8 mouse cellular contexts compared by ENCODE assay signal in the genomic region with DNA sequence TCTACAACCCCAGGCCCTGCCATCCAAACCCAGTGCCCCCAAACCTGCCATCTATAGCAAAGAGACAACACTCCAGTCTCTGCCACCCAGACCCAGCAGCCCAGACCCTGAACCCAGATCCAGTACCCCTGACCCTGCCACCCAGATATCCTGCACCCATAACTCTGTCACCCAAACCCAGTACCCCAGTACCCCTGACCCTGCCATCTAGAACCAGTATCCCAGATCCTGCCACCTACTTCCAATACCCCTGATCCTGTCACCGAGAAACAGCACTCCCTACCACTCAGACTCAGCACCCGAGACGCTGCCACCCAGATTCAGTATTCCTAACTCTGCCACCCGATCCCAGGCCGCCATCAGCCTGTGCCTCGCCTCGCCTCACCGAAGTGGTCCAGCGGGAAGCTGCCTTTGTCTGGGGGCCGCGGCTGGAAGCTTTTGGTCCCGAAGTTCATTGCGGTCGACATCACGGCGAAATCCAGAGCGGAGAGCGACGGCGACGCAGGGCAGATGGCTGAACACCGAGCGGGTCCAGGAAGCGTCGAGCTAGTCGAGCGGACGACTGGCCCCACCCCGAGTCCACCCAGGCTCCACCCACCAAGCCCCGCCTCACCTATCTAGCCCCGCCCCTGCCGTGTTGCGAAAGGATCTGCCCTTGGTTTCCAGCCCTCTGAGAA. TPM values are rescaled to one million over a fixed set of nuclear protein-coding genes. Genes with fewer than 3 reads are reported as not detected.
DNase-seq lines count a peak whose midpoint lies in the region; ATAC-seq lines count a peak whose summit lies in the region.

No protein-coding gene starts in this region.

- peak overlapping the region; percentile 56 for H3K4me3 ChIP-seq in hindbrain, embryonic 15.5 days
- H3K4me3 ChIP-seq in macrophage (ENCODE audit: inconsistent target): peak overlapping the region; percentile 97

- H3K27me3 ChIP-seq in hindbrain, embryonic 15.5 days: no peaks in the 10 kb centered on the region

- no peaks in the 10 kb centered on the region for H3K9me3 ChIP-seq in hindbrain, embryonic 15.5 days

- peaks cover 19% of the 10 kb centered on the region for H3K4me1 ChIP-seq in hindbrain, embryonic 15.5 days (replicated peaks)

- H3K27ac ChIP-seq in hindbrain, embryonic 15.5 days (replicated peaks): peak overlapping the region; percentile 68
- H3K27ac ChIP-seq in macrophage: peak overlapping the region; percentile 64

- peak; percentile 93 for DNase-seq in R1 (ENCODE audit: low read depth, low spot score)
- DNase-seq in cerebellum, postnatal 25 days: peak; percentile 91 to 96
- DNase-seq in frontal cortex, postnatal 25 days (ENCODE audit: low spot score in 2 of 2): peak; percentile 81 to 83
- DNase-seq in left cerebral cortex, adult 11 months (ENCODE audit: low spot score): peak; percentile 88
- DNase-seq in right cerebral cortex, adult 18-20 months: peak; percentile 93
- peak; percentile 88 for DNase-seq in urinary bladder, postnatal 10 days (ENCODE audit: low spot score)

- peak overlapping the region; percentile 94 for H3K4me2 ChIP-seq in hindbrain, embryonic 15.5 days

- peaks cover 25% of the 10 kb centered on the region for H3K36me3 ChIP-seq in hindbrain, embryonic 15.5 days
- H3K36me3 ChIP-seq in macrophage (ENCODE audit: inconsistent target): peaks cover 22% of the 10 kb centered on the region; the same call in 1 of the 2 replicates

- peaks cover 25% of the 10 kb centered on the region for H3K79me2 ChIP-seq in macrophage (ENCODE audit: inconsistent target)

- H3K9ac ChIP-seq in hindbrain, embryonic 15.5 days: peak overlapping the region; percentile 75

- WGBS in hindbrain, embryonic 15.5 days: 0% methylated on average over 33 of the region's 33 CpGs
- 1% methylated on average over 33 of the region's 33 CpGs for WGBS in macrophage (ENCODE audit: missing documents)

- ATAC-seq in hindbrain, embryonic 15.5 days (ENCODE audit: low FRiP score, low read depth): peak; percentile 90

RNA-seq across cellular contexts. Expression of a gene that starts 6.4 kb away (rescaled TPM):
- 91.9 and 98.8 TPM in 2 replicates for polyA plus RNA-seq in hindbrain, embryonic 15.5 days (2015; fragmentation: Nextera tagmentation; extraction: Ambion mirVana)
- total RNA-seq in macrophage (2018; cell fraction: chromatin; rRNA removed): 10 to 100 TPM in 20 of 26 experiments, 1 to 10 TPM in 6; 5.3 to 32.5 (median 15.9) TPM
- 10 to 100 TPM; 11.3 to 25.9 (median 21.4) TPM for total RNA-seq in macrophage (2018; cell fraction: cytosol; rRNA removed)
- 10 to 100 TPM in 16 of 26 experiments, 1 to 10 TPM in 10; 4.4 to 19.3 (median 11.4) TPM for total RNA-seq in macrophage (2018; cell fraction: nucleus; rRNA removed)
- polyA plus RNA-seq in macrophage (2018): 15.7 to 21.8 TPM (median 18.8 TPM) in 3 replicates

RNA-seq across cellular contexts. Expression of a gene that starts 7.6 kb away (rescaled TPM):
- polyA plus RNA-seq in hindbrain, embryonic 15.5 days (2015; fragmentation: Nextera tagmentation; extraction: Ambion mirVana): not detected in 2 replicates
- not detected for total RNA-seq in macrophage (2018; cell fraction: chromatin; rRNA removed)
- not detected for total RNA-seq in macrophage (2018; cell fraction: cytosol; rRNA removed)
- total RNA-seq in macrophage (2018; cell fraction: nucleus; rRNA removed): not detected
- not detected in 3 replicates for polyA plus RNA-seq in macrophage (2018)

RNA-seq across cellular contexts. Expression of a gene that starts 19.4 kb away (rescaled TPM):
- 124 and 132 TPM in 2 replicates for polyA plus RNA-seq in hindbrain, embryonic 15.5 days (2015; fragmentation: Nextera tagmentation; extraction: Ambion mirVana)
- total RNA-seq in macrophage (2018; cell fraction: chromatin; rRNA removed): 100 to 1,000 TPM in 8 of 26 experiments, 10 to 100 TPM in 18; 22.4 to 143 (median 79.4) TPM
- total RNA-seq in macrophage (2018; cell fraction: cytosol; rRNA removed): 10 to 100 TPM; 39.1 to 96.5 (median 65.9) TPM
- 100 to 1,000 TPM in 6 of 26 experiments, 10 to 100 TPM in 20; 25.8 to 128 (median 81.1) TPM for total RNA-seq in macrophage (2018; cell fraction: nucleus; rRNA removed)
- polyA plus RNA-seq in macrophage (2018): 40.4 to 55.9 TPM (median 47.4 TPM) in 3 replicates

RNA-seq across cellular contexts. Expression of a gene that starts 32.7 kb away (rescaled TPM):
- polyA plus RNA-seq in hindbrain, embryonic 15.5 days (2015; fragmentation: Nextera tagmentation; extraction: Ambion mirVana): 2.6 and 2.9 TPM in 2 replicates
- total RNA-seq in macrophage (2018; cell fraction: chromatin; rRNA removed): 10 to 100 TPM in 10 of 26 experiments, 1 to 10 TPM in 13, under 1 TPM in 3; 0.91 to 39.6 (median 5.6) TPM
- total RNA-seq in macrophage (2018; cell fraction: cytosol; rRNA removed): 10 to 100 TPM in 20 of 26 experiments, 1 to 10 TPM in 6; 3.7 to 41.6 (median 20.4) TPM
- total RNA-seq in macrophage (2018; cell fraction: nucleus; rRNA removed): 10 to 100 TPM in 19 of 26 experiments, 1 to 10 TPM in 7; 4.5 to 63.6 (median 13.4) TPM
- polyA plus RNA-seq in macrophage (2018): 14.0 to 34.3 TPM (median 20.6 TPM) in 3 replicates

Comparison
In these comparisons a context has a peak if more than half of its experiments do, and no peak if none do; other contexts are left out.
1. Peak in every context shown above with its lines: DNase-seq, ATAC-seq, H3K4me3 ChIP-seq and H3K27ac ChIP-seq.